Mouse (Mus musculus) heart, adult 2 months (tissue): Measurements from ENCODE around the gene Slco2b1.

Experiments used
- CTCF ChIP-seq: fragments of 200-600 bp; IDR thresholded peaks from 2 replicates; pipeline ENCODE4 v1.8.1; 2022; ENCODE audit warnings: antibody characterized with exemption, mild to moderate bottlenecking, moderate library complexity
- EP300 ChIP-seq: fragments of 200-500 bp; IDR thresholded peaks from 2 replicates; pipeline ENCODE4 v1.6.1; 2011; ENCODE audit warnings: low read depth, low read length, control low read depth; ENCODE audit not compliant: insufficient read depth
- POLR2A ChIP-seq: fragments of 200-500 bp; IDR thresholded peaks from 2 replicates; pipeline ENCODE4 v1.6.1; 2011; ENCODE audit warnings: mild to moderate bottlenecking, low read depth, low read length, control low read depth; ENCODE audit not compliant: insufficient read depth

- no peak for TF ChIP-seq EP300
- no peak for TF ChIP-seq POLR2A
- TF ChIP-seq CTCF, result no peak
These were observed 62.5 kb downstream of the Slco2b1 start for GRCm38 (mm10) chr7:99648623-99649022.
